Mouse (Mus musculus): ENCODE data around the gene Add2.

- no peak for TF ChIP-seq CTCF (IDR thresholded peaks at IDR 0.05; ENCODE audit: control insufficient read depth, insufficient read depth, insufficient replicate concordance, low read depth, low read length)
- no peak for TF ChIP-seq POLR2A (IDR thresholded peaks at IDR 0.05; ENCODE audit: control insufficient read depth, low read depth, low read length)
Observed at GRCm38 (mm10) chr6:86074538-86075204, 46.2 kb downstream of the Add2 start.
